Mouse (Mus musculus): ENCODE data around the gene Btnl1.
A peak's percentile ranks its signal among the peaks of the same experiment; 100 is the strongest.

Btnl1 gene

DNA sequence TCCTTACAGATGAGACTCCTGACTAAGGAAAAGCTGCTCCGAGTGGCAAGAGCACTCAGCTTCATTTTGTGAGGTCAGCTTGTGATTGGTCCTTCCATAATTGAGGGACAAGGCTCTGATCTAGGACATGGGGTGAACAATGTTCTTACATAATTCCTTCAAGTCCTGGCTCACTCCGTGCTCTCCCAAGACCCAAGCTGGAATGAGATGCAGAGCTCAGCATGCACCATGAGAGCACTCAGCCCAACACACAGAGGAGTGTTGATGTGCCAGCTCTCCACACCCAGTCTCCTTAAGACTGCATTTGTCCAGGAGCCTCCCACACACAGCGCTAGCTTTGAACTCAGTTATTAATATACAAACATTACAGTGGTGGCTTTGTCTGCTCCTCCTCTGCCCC, 7.8 kb downstream of the Btnl1 start:
- no peak for DNase-seq (ENCODE audit: low read depth in 1 of 2, low spot score in 2 of 2)

- DNase-seq (ENCODE audit: low read depth in 1 of 2, low spot score in 2 of 2), result no peak
Measured at GRCm38 (mm10) chr17:34386656-34387055, 9.7 kb downstream of the Btnl1 start.

GRCm38 (mm10) chr17:34388513-34388912, 11.6 kb downstream of the Btnl1 start:
- DNase-seq (ENCODE audit: low read depth in 1 of 2, low spot score in 2 of 2), result no peak

DNA sequence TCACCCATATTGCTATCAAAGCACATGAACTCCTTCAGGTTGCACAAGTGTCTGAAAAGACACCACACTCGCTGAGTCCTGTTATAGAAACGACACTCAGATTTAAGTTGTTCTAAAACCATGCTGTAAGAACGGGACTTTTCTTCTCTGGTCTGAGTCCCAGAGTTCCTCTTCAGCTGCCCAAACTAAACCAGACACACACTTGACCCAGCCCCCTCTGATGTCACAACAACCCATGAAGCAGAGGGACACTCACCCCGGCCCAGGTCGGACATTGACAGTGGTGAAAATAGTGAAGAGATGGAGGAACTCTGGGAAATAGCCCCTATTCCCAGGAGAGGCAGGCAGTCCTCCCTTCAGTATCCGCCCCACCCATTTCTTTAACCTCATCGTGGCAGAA, 14.6 kb downstream of the Btnl1 start:
- no peak for DNase-seq (ENCODE audit: low read depth in 1 of 2, low spot score in 2 of 2)

DNA sequence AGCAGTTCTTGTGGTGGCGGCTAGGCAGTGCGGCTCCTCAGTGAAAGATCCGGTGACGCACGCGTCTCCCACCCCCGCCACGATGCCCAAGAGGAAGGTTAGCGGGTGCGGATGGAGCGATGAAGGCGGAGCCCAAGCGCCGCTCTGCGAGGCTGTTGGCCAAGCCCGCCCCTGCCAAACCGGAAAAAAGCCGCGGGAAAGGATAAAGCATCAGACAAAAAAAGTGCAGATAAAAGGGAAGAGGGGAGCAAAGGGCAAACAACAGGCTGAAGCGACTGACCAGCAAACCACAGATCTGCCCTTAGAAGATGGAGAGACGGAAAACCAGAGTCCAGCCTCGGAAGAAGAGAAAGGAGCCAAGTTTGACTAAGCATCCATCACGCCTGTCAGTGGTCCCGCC, 15.4 kb downstream of the Btnl1 start:
- DNase-seq (ENCODE audit: low read depth in 1 of 2, low spot score in 2 of 2), result no peak

DNA sequence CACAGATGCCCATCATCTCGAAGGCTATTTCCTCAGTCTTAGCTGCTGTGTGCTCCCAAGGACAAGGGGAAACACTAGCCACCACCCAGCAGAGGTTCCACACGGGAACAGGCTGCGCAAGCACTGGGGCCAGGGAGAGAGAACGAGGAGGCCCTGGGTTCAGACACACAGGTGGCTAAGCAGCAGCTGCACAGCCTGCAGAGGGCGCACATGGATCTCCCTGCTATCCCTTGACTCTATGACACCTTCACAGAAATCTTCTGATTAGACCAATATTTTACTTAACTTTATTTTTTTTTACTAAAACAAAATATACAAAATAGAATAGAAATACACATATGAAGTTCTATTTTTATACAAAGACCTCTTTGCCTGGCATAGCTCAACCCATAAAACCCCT, 20.4 kb downstream of the Btnl1 start:
- DNase-seq (ENCODE audit: low read depth in 1 of 2, low spot score in 2 of 2), result no peak

GRCm38 (mm10) chr17:34398058-34398710, 21.3 kb downstream of the Btnl1 start:
- DNase-seq (ENCODE audit: low read depth in 1 of 2, low spot score in 2 of 2), result no peak

- peak; percentile 31 to 64 for DNase-seq (ENCODE audit: low read depth in 1 of 2, low spot score in 2 of 2)
Measured at GRCm38 (mm10) chr17:34398711-34399393, 21.9 kb downstream of the Btnl1 start, which contains the start of gene BC051142. BC051142 (plus strand) TSS chr17:34398820.

DNA sequence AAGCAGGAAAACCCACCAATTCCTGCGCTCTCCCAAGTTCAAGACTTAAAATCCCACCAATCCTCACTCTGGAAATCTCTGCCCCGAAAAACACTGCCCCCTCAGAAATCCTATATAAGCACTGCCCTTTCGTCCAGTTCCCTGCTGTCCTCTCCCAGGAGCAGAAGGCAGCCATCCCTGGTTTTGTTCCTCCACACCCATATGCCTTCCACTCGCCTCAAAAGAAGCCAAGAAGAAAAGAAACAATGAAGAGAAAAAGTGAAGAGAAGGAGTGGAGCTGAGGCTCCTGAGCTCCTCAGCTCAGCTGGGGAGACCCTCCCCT, 22.4 kb downstream of the Btnl1 start:
- DNase-seq (ENCODE audit: low read depth in 1 of 2, low spot score in 2 of 2), result no peak

- DNase-seq (ENCODE audit: low read depth in 1 of 2, low spot score in 2 of 2), result peak in 1 of 2 experiments; percentile 58
Measured at GRCm38 (mm10) chr17:34411117-34411516, 34.2 kb downstream of the Btnl1 start.

- DNase-seq (ENCODE audit: low read depth in 1 of 2, low spot score in 2 of 2), result no peak
Measured at GRCm38 (mm10) chr17:34420014-34420413, 43.1 kb downstream of the Btnl1 start.

- no peak for DNase-seq (ENCODE audit: low read depth in 1 of 2, low spot score in 2 of 2)
Measured at GRCm38 (mm10) chr17:34427597-34427996, 50.7 kb downstream of the Btnl1 start.

Data from monocyte, adult 2 months (primary cell).